Mouse (Mus musculus): ENCODE data around the gene Sh2b3. TPM values are rescaled to one million over a fixed set of nuclear protein-coding genes. Genes with fewer than 3 reads are reported as not detected.

The Sh2b3 gene
- total and polyA plus RNA-seq, 2 experiments from 2014 or later = 6.6 to 24.7 TPM

DNA sequence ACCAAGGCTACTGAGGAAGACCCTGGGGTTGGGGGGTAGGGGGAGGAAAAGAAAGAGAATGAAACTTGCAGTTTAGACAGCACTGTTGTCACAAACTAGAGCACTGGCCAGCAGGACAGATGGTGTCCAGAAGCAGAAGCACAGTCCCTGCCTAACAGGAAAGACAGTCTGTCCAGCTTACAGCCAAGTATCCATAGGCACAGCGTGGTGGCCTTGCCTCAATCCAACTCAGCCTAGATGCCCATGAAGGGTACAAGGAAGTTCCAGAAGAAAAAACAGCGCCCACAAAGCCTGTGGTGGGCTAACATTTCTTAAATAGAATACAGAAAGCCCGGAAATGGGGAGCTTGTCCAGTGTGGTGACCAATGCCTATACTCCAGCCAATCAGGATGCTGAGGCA lies 11.8 kb downstream of the Sh2b3 start:
- Histone ChIP-seq H3K4me2 (ENCODE audit: low read depth, low read length) (no peak overlapping the region), H3K36me3 (ENCODE audit: insufficient read depth, low read length) (no peaks in the 10 kb centered on the region), H3K27ac (no peak overlapping the region), H3K9me3 (ENCODE audit: low read length) (no peaks in the 10 kb centered on the region), H3K27me3 (ENCODE audit: insufficient read depth, low read length) (no peaks in the 10 kb centered on the region), H3K4me1 (ENCODE audit: insufficient read depth, low read length) (peaks cover 9% of the 10 kb centered on the region; the same call in 1 of the 2 replicates), H3K9ac (replicated peaks; ENCODE audit: low read length) (no peak overlapping the region), H3K4me3 (ENCODE audit: low read length) (no peak overlapping the region)
- no peak for TF ChIP-seq CTCF (IDR thresholded peaks at IDR 0.05; ENCODE audit: low read depth)
- 80% methylated on average over 3 of the region's 3 CpGs for WGBS
- ATAC-seq = no peak
- no peak for DNase-seq (ENCODE audit: low spot score)

DNA sequence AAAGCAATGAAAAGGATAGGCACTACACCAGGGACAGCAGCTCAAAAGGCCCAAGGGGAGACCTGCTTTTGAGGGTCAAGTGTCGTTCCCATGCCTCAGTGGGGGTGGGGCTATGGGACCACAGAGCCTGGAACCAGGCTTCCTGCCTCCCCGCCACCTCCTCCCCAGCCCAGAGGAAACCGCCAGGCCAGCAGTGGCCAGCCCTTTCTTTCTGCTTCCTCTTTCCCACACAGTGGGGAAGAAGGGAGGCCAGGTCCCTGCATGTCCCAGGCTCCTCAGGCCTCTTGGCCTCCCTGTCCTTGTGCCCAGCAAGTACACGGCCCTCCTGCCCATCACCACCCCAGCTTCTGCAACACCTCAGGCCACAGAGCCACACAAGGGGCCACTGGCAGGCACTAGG lies 13.3 kb downstream of the Sh2b3 start:
- no peak for DNase-seq (ENCODE audit: low spot score)
- Histone ChIP-seq H3K27ac (peak overlapping the region; percentile 34; the same call in 1 of the 2 replicates), H3K27me3 (ENCODE audit: insufficient read depth, low read length) (no peaks in the 10 kb centered on the region), H3K9ac (replicated peaks; ENCODE audit: low read length) (no peak overlapping the region), H3K4me3 (ENCODE audit: low read length) (no peak overlapping the region), H3K9me3 (ENCODE audit: low read length) (no peaks in the 10 kb centered on the region), H3K4me2 (ENCODE audit: low read depth, low read length) (no peak overlapping the region), H3K36me3 (ENCODE audit: insufficient read depth, low read length) (peaks cover 5% of the 10 kb centered on the region), H3K4me1 (ENCODE audit: insufficient read depth, low read length) (peaks cover 9% of the 10 kb centered on the region; the same call in 1 of the 2 replicates)
- TF ChIP-seq CTCF (IDR thresholded peaks at IDR 0.05; ENCODE audit: low read depth) = no peak
- no peak for ATAC-seq
- WGBS = 48% methylated on average over 4 of the region's 4 CpGs

DNA sequence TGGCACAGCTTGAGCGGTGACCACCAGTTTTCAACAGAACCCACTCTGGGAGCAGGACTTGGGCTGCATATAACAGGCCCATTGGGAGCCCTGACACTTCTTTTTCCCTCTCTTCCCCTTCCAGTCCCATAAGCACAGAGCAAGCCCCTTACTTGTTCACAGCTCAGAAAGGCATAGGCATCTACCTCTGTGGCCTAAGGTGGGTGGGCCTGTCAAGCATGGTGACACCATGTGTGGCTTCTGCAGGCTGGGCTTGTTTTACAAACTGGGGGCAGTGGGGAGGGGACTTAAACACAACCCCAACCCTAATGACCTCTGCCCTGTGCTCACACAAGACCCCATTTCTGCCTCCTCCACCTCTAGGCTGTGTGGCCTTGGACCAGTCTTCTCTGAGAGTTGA lies 13.8 kb downstream of the Sh2b3 start:
- 79% methylated on average over 1 of the region's 1 CpGs for WGBS
- H3K9ac ChIP-seq (replicated peaks; ENCODE audit: low read length) = no peak overlapping the region
- H3K9me3 ChIP-seq (ENCODE audit: low read length) = no peaks in the 10 kb centered on the region
- no peak for ATAC-seq
- no peak for TF ChIP-seq CTCF (IDR thresholded peaks at IDR 0.05; ENCODE audit: low read depth)
- 0 out of 2 replicates have a peak, but pooled peaks cover 7% of the 10 kb centered on the region for H3K4me1 ChIP-seq (ENCODE audit: insufficient read depth, low read length)
- no peak overlapping the region for H3K4me3 ChIP-seq (ENCODE audit: low read length)
- H3K27me3 ChIP-seq (ENCODE audit: insufficient read depth, low read length) = no peaks in the 10 kb centered on the region
- no peak overlapping the region for H3K4me2 ChIP-seq (ENCODE audit: low read depth, low read length)
- H3K27ac ChIP-seq = peak overlapping the region; percentile 34; the same call in 1 of the 2 replicates
- no peak for DNase-seq (ENCODE audit: low spot score)
- peaks cover 10% of the 10 kb centered on the region for H3K36me3 ChIP-seq (ENCODE audit: insufficient read depth, low read length)

DNA sequence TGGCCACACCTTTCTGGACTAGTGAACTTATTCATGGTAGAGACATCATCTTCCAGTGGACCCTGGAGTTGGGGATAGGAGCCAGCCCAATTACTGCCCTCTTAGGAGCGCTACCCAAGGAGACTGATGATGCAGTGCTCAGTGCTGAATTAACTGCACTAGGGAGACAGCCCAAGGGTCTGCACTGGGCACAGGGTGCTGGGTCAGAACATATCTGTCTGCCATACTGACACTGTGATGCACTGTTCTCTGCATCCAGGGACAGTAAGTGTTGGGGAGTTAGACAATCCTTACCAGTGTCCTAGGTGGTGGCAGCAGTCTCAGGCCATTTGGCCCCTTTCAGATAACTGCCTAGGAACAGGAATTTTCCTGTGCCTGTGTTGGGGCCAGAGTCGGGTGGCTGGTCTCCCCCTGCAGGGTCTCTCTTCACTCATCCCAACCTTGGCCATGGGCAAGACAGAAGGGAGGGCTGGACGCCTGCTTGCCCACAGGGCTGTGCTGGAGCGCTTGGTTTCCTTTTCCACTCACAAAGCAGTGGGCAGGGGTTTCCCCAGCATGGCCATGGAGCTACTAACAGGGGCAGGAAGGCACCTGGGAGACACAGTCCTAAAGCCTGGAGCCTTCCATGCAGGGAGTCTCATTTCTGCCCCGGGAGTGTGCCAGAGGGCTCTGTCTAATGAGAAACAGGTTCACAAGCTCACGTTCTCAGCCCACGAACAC lies 14.5 kb downstream of the Sh2b3 start:
- no peak for ATAC-seq
- H3K9ac ChIP-seq (replicated peaks; ENCODE audit: low read length) = no peak overlapping the region
- H3K9me3 ChIP-seq (ENCODE audit: low read length) = no peaks in the 10 kb centered on the region
- TF ChIP-seq CTCF (IDR thresholded peaks at IDR 0.05; ENCODE audit: low read depth) = no peak
- no peak overlapping the region for H3K4me3 ChIP-seq (ENCODE audit: low read length)
- peak overlapping the region; percentile 34; the same call in 1 of the 2 replicates for H3K27ac ChIP-seq
- H3K4me1 ChIP-seq (ENCODE audit: insufficient read depth, low read length) = 0 out of 2 replicates have a peak, but pooled peaks cover 7% of the 10 kb centered on the region
- DNase-seq (ENCODE audit: low spot score) = no peak
- H3K36me3 ChIP-seq (ENCODE audit: insufficient read depth, low read length) = peaks cover 17% of the 10 kb centered on the region
- H3K4me2 ChIP-seq (ENCODE audit: low read depth, low read length) = no peak overlapping the region
- WGBS = 68% methylated on average over 7 of the region's 7 CpGs
- H3K27me3 ChIP-seq (ENCODE audit: insufficient read depth, low read length) = no peaks in the 10 kb centered on the region

DNA sequence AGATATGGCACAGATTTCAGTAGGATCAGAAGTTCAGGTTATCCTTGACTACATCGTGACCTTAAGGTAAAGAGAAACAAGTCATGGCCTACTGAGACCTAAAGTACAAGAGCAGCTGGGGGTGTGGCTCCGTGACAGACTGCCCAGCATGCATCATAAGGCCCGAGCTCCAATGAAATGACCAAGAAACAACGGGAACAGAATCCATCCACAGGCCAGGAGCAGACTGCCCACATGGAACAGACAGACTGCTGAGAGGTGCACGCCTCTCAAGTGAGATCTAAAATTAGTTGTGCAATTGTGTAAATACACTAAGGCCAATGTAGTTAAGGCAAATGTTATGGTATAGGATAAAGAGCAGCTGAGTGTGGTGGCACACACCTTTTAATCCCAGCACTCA lies 15.9 kb downstream of the Sh2b3 start:
- TF ChIP-seq CTCF (IDR thresholded peaks at IDR 0.05; ENCODE audit: low read depth) = no peak
- Histone ChIP-seq H3K27ac (no peak overlapping the region), H3K4me3 (ENCODE audit: low read length) (no peak overlapping the region), H3K4me2 (ENCODE audit: low read depth, low read length) (no peak overlapping the region), H3K36me3 (ENCODE audit: insufficient read depth, low read length) (peaks cover 31% of the 10 kb centered on the region), H3K9ac (replicated peaks; ENCODE audit: low read length) (no peak overlapping the region), H3K27me3 (ENCODE audit: insufficient read depth, low read length) (no peaks in the 10 kb centered on the region), H3K9me3 (ENCODE audit: low read length) (no peaks in the 10 kb centered on the region), H3K4me1 (ENCODE audit: insufficient read depth, low read length) (0 out of 2 replicates have a peak, but pooled peaks cover 7% of the 10 kb centered on the region)
- DNase-seq (ENCODE audit: low spot score) (no peak), ATAC-seq (no peak)
- 67% methylated on average over 5 of the region's 5 CpGs for WGBS

DNA sequence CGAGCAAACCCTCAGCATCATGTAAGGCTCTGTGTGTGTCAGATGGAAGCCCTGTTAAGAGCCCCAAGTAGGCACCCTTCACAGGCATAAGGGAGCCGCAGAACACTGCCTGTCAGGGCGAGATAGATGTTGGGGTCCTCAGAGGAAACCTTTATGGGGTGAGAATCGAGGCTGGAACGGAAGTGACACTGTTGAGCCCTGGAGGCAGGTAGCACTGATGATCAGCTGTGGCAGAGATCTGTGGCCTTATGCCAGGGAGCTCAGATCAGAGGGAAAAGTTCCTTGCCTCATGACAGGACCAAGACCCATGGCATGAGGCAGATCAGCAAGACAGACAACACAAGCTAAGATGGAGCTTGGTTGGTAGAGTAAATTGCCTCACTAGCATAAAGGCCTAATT lies 16.3 kb downstream of the Sh2b3 start:
- H3K36me3 ChIP-seq (ENCODE audit: insufficient read depth, low read length) = peaks cover 36% of the 10 kb centered on the region
- H3K9ac ChIP-seq (replicated peaks; ENCODE audit: low read length) = no peak overlapping the region
- no peak overlapping the region for H3K4me3 ChIP-seq (ENCODE audit: low read length)
- no peaks in the 10 kb centered on the region for H3K9me3 ChIP-seq (ENCODE audit: low read length)
- WGBS = 85% methylated on average over 5 of the region's 5 CpGs
- no peak overlapping the region for H3K27ac ChIP-seq
- 0 out of 2 replicates have a peak, but pooled peaks cover 7% of the 10 kb centered on the region for H3K4me1 ChIP-seq (ENCODE audit: insufficient read depth, low read length)
- no peak for TF ChIP-seq CTCF (IDR thresholded peaks at IDR 0.05; ENCODE audit: low read depth)
- H3K27me3 ChIP-seq (ENCODE audit: insufficient read depth, low read length) = no peaks in the 10 kb centered on the region
- DNase-seq (ENCODE audit: low spot score) = no peak
- no peak overlapping the region for H3K4me2 ChIP-seq (ENCODE audit: low read depth, low read length)
- no peak for ATAC-seq

DNA sequence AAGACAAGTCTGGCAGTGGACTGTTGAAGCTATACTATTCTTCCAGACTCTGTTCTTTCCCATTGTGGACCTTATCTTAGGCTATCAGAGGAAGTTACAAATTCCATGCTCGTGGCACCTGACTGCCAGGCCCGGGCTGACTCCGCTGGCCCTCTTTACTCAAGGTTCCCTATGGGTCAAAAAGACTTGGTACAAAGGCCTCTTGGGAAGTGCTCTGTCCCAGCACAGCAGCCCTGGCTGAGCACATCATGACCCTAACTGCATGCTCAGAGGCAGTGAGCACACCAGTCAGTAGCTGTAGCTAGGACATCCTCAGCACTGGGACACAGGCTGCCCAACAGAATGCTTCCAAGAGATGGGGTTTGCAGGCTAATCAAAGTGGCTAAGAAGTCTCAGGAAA lies 16.8 kb downstream of the Sh2b3 start:
- Histone ChIP-seq H3K9me3 (ENCODE audit: low read length) (no peaks in the 10 kb centered on the region), H3K36me3 (ENCODE audit: insufficient read depth, low read length) (peaks cover 37% of the 10 kb centered on the region), H3K4me1 (ENCODE audit: insufficient read depth, low read length) (0 out of 2 replicates have a peak, but pooled peaks cover 7% of the 10 kb centered on the region), H3K27ac (no peak overlapping the region), H3K9ac (replicated peaks; ENCODE audit: low read length) (no peak overlapping the region), H3K4me3 (ENCODE audit: low read length) (no peak overlapping the region), H3K4me2 (ENCODE audit: low read depth, low read length) (no peak overlapping the region), H3K27me3 (ENCODE audit: insufficient read depth, low read length) (no peaks in the 10 kb centered on the region)
- no peak for TF ChIP-seq CTCF (IDR thresholded peaks at IDR 0.05; ENCODE audit: low read depth)
- DNase-seq (ENCODE audit: low spot score) = no peak
- 83% methylated on average over 3 of the region's 3 CpGs for WGBS
- ATAC-seq = no peak

Data from hindbrain, postnatal 0 days (tissue).